Mouse (Mus musculus): Measurements from ENCODE around the gene Gch1.

Gene Gch1

GRCm38 (mm10) chr14:47188848-47189634, at the start of gene Gch1:
Gene Gch1, minus strand, starts transcription at chr14:47189413.
- DNase-seq, result peak; percentile 50 to 80

GRCm38 (mm10) chr14:47237286-47237685, 48.1 kb upstream of the Gch1 start:
- DNase-seq, result no peak

- no peak for DNase-seq
Measured at GRCm38 (mm10) chr14:47236491-47236890, 47.3 kb upstream of the Gch1 start.

- DNase-seq, result no peak
Measured at GRCm38 (mm10) chr14:47234526-47235250, 45.5 kb upstream of the Gch1 start.

GRCm38 (mm10) chr14:47234032-47234431, 44.8 kb upstream of the Gch1 start:
- DNase-seq, result no peak

- no peak for DNase-seq
Measured at GRCm38 (mm10) chr14:47233602-47234001, 44.4 kb upstream of the Gch1 start.

- no peak for DNase-seq
Measured at GRCm38 (mm10) chr14:47229796-47230376, 40.7 kb upstream of the Gch1 start.

GRCm38 (mm10) chr14:47225931-47226330, 36.7 kb upstream of the Gch1 start:
- DNase-seq, result no peak

- DNase-seq, result no peak
Measured at GRCm38 (mm10) chr14:47224476-47225325, 35.5 kb upstream of the Gch1 start.

- DNase-seq, result no peak
Measured at GRCm38 (mm10) chr14:47222631-47223450, 33.6 kb upstream of the Gch1 start.

- DNase-seq, result no peak
Measured at GRCm38 (mm10) chr14:47221567-47221966, 32.4 kb upstream of the Gch1 start.

GRCm38 (mm10) chr14:47220231-47221025, 31.2 kb upstream of the Gch1 start:
- no peak for DNase-seq

GRCm38 (mm10) chr14:47218766-47219606, 29.8 kb upstream of the Gch1 start:
- DNase-seq, result no peak

GRCm38 (mm10) chr14:47216541-47216940, 27.3 kb upstream of the Gch1 start:
- no peak for DNase-seq

GRCm38 (mm10) chr14:47214367-47214766, 25.2 kb upstream of the Gch1 start:
- DNase-seq, result no peak

GRCm38 (mm10) chr14:47213305-47213704, 24.1 kb upstream of the Gch1 start:
- no peak for DNase-seq

- no peak for DNase-seq
Measured at GRCm38 (mm10) chr14:47209669-47210164, 20.5 kb upstream of the Gch1 start.

GRCm38 (mm10) chr14:47208564-47209493, 19.6 kb upstream of the Gch1 start:
- no peak for DNase-seq

GRCm38 (mm10) chr14:47206601-47207000, 17.4 kb upstream of the Gch1 start:
- DNase-seq, result no peak

Data from kidney, adult 8-10 months (tissue).